Comparison of ENCODE assay signal across 25 mouse cellular contexts in genomic region chr13:55103351-55103750, GRCm38 (mm10). TPM values are rescaled to one million over a fixed set of nuclear protein-coding genes. Genes with fewer than 3 reads are reported as not detected.
"Had no signal": no experiment of that assay in that cellular context is flagged by ENCODE, and none has a peak within 500 bp of the region (broad histone marks: within the 10 kb centered on the region; RNA-seq: fewer than 3 reads in every experiment).

No protein-coding gene starts in this region.

- H3K4me2 ChIP-seq: lung, embryonic 14.5 days; midbrain, embryonic 12.5 days; neural tube, embryonic 13.5 days; neural tube, embryonic 15.5 days had no signal

- DNase-seq: lung, adult 18-20 months; lung, embryonic 14.5 days; lung, postnatal 10 days; lung, postnatal 4 days; midbrain, embryonic 14.5 days; retina, postnatal 1 day; right cerebral cortex, adult 18-20 months; right cerebral cortex, postnatal 25 days; right cerebral cortex, postnatal 4 days; spleen, adult 18-20 months; thymus, adult 18-20 months; thymus, postnatal 25 days had no signal

- H3K9ac ChIP-seq: lung, embryonic 14.5 days; midbrain, embryonic 12.5 days; neural tube, embryonic 13.5 days; neural tube, embryonic 15.5 days had no signal

- H3K27me3 ChIP-seq: midbrain, embryonic 12.5 days; neural tube, embryonic 13.5 days; neural tube, embryonic 15.5 days had no signal

- H3K27ac ChIP-seq: midbrain, embryonic 10.5 days; midbrain, embryonic 12.5 days; neural tube, embryonic 13.5 days; neural tube, embryonic 15.5 days had no signal

- H3K4me3 ChIP-seq: midbrain, embryonic 10.5 days; midbrain, embryonic 12.5 days; myocyte; neural tube, embryonic 13.5 days; neural tube, embryonic 15.5 days had no signal

- H3K9me3 ChIP-seq: midbrain, embryonic 10.5 days; neural tube, embryonic 13.5 days; neural tube, embryonic 15.5 days had no signal

- ATAC-seq: midbrain, embryonic 16.5 days had no signal

RNA-seq across cellular contexts. Expression of gene Gm17617, which starts 30.0 kb away (rescaled TPM):
- total RNA-seq: megakaryocyte, adult 5-6 weeks; megakaryocyte-erythroid progenitor cell, adult 5-6 weeks had no signal
- polyA plus RNA-seq: lung, embryonic 14.5 days; lung, embryonic 16.5 days; midbrain, embryonic 10.5 days; midbrain, embryonic 12.5 days; midbrain, embryonic 14.5 days; midbrain, embryonic 16.5 days; myocyte; neural tube, embryonic 11.5 days; neural tube, embryonic 13.5 days; neural tube, embryonic 15.5 days; small intestine, adult 2 months; stomach, embryonic 14.5 days; stomach, embryonic 16.5 days had no signal

RNA-seq across cellular contexts. Expression of gene Fgfr4, which starts 49.1 kb away (rescaled TPM):
- total RNA-seq: megakaryocyte, adult 5-6 weeks; megakaryocyte-erythroid progenitor cell, adult 5-6 weeks had no signal
